Mouse (Mus musculus): ENCODE measurements at regions not wholly inside any gene's neighbourhood (a gene's known extent, or its start where the extent isn't known, plus 50 kb on each side); places are given as distances from the start of the nearest gene placed in this dataset.
A peak's percentile ranks its signal among the peaks of the same experiment; 100 is the strongest.

GRCm38 (mm10) chrX:6261469-6261868 lies 59.1 kb downstream of the Bmp15 start:
- peak; percentile 63 for DNase-seq (ENCODE audit: low spot score)

GRCm38 (mm10) chrX:6258523-6258922 lies 62.0 kb downstream of the Bmp15 start:
- no peak for DNase-seq (ENCODE audit: low spot score)

GRCm38 (mm10) chrX:6254058-6254457 lies 66.5 kb downstream of the Bmp15 start:
- DNase-seq (ENCODE audit: low spot score): no peak

- no peak for DNase-seq (ENCODE audit: low spot score)
These were observed 67.6 kb downstream of the Bmp15 start for GRCm38 (mm10) chrX:6252873-6253272.
